Mouse (Mus musculus) testis, postnatal 10 days (tissue): ENCODE data around the gene Tmem274.
A peak's percentile ranks its signal among the peaks of the same experiment; 100 is the strongest.

Experiments used
- DNase-seq: peaks from one replicate; pipeline ENCODE4 v3.0.0; 2021; ENCODE audit warnings: low spot score

The Tmem274 gene

GRCm38 (mm10) chr4:149475096-149475495 lies 2.1 kb upstream of the Tmem274 start:
- DNase-seq: no peak

- no peak for DNase-seq
These were observed 7.4 kb downstream of the Tmem274 start for GRCm38 (mm10) chr4:149484566-149484965.

DNA sequence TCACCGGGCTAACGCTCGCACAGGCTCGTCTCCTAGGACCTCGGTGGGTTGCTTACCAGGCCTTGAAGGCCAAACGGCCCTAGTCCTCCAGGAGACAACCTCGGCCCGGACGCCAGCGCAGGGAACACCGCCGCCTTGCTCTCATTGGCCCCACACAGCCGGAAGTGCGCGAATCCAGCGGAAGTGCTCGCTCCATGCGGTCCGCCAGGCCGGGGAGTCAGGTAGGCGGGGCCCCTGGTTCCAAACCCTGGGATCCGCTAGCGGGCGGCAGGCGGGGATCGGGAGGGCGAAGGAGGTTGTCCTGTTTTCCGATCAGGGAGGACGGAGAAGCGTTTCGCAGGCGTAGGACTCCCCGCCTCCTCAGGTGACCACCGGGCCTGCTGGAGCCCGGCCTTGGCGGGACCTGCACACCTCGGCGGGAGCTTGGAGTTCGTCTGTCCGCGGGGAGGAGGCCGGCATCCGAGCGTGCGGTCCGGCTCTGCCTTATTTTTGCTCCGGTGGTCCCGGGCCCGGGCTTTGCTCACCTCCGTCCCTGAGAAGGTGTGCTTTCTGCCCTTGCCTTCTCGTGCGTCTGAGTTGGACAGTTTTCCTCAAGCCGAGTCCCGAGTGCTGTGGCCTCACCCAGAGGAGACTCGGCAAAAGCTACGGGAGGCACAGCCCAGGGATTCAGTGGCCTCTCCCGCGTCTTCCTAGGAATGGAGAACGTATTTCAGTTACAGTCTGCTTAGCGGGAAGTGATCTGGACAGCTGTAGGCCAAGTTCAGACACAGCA lies 8.1 kb downstream of the Tmem274 start, which contains the start of the genes Nmnat1 and Lzic:
Gene Nmnat1 (minus strand): TSS at position 150 of the 772 bp plus-strand sequence.
Gene Lzic (plus strand): TSS at position 177 of the 772 bp plus-strand sequence.
- DNase-seq: peak; percentile 94

DNA sequence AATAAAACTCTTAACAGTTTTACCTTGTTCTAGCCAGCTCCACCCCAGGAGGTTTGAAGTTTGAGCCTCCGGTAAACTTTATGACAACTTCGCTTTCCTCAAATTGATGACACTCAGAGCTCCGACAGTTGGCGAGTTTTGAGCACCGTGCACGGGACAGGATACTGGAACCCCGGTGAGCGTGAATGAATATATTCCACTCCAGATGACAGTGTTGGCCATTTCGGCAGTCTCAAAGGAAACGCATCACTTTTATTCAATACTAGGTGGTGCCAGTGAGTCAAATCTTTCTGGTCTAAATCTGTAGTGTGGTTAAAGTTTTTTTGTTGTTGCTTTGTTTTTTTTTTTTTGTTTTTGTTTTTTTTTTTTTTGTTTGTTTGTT lies 8.6 kb downstream of the Tmem274 start:
- DNase-seq: no peak

- no peak for DNase-seq
These were observed 10.6 kb downstream of the Tmem274 start for GRCm38 (mm10) chr4:149487729-149488128.

DNA sequence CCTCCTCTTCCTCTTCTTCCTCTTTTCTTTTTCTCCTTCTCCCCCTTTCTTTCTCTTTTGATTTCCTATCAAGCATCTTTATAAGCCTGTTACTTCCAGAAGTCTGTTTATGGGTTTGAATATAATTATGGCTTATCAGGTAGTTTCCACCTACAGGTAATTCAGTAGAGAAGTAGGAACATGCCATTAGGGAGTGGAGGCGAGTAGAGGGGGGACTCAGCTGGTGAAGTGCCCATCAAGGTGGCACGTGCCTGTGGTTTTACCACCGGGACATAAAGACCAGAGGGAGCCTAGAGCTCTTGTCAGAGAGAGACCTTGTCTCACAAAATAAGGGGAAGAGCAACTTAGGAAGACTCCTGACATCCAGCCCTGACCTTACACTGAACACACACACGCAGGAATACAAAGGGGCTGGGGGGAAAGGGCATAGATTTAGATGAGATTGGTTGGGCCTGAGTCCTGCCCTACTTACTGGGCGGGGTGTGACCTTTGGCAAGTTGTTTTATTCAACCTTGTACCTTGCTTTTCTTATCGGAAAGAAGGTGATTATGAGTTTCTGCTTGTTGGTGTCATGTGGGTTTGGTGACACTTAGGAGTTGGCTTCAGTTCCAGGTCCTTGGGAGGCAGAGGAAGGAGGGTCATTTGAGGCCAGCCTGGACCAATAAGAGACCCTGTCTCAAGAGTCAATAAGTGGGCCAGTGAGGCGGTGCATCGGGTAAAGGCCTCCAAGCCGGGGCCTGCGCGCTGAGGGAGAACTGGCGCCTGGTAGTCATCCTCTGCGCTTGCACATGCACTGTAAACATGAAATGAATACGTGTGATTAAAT lies 12.4 kb downstream of the Tmem274 start:
- DNase-seq: no peak

DNA sequence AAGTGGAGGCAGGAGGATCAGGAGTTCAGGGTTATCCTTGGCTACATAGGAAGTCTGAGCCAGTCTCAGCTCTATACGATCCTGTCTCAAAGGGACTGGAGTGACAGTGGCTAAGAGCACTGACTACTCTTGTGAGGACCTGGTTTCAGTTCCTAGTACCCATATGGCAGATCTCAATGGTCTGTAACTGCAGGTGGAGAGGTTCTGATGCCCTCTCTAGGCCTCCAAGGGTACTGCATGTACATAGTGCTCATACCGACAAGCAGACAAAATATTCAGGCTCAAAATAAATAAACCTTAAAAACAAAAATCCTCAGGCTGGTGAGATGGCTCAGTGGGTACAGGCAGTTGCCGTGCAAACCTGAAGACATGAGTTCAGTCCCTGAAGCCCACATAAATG lies 14.0 kb downstream of the Tmem274 start:
- no peak for DNase-seq

DNA sequence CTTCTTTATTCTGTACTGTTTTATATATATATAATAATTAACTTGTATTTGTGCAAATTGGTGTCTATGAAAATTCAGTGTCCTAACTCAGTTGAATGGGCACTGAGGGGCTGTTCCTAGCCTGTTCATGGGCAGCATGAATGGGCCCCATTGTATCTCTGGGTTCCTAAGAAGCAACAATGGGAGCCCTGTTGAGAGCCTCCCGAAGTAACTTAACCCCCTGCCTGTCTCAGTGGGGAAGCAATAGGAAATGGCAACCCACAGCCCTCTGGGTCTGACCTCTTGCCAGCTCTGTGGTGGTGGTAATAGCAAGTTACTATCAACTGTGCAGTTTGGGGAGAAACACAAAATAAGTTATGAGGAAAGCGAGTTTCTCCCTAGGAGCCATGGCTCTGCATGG lies 19.4 kb downstream of the Tmem274 start:
- DNase-seq: no peak

DNA sequence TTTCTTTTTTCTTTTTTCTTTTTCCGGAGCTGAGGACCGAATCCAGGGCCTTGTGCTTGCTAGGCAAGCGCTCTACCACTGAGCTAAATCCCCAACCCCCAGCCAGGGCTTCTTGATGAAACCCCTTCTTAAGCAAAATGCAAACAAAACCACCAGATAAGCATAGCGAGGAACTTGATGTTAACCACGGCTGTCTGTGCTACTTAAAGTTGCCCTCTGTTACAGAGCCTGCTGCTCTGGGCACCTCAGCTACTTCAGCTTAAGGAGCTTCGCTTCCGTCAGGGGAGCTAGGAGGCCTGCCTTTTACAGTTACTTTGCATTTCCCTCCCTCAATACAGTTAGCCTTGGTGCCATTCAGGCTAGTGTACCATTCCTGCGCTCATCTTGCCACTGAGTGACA lies 21.7 kb downstream of the Tmem274 start:
- no peak for DNase-seq

DNA sequence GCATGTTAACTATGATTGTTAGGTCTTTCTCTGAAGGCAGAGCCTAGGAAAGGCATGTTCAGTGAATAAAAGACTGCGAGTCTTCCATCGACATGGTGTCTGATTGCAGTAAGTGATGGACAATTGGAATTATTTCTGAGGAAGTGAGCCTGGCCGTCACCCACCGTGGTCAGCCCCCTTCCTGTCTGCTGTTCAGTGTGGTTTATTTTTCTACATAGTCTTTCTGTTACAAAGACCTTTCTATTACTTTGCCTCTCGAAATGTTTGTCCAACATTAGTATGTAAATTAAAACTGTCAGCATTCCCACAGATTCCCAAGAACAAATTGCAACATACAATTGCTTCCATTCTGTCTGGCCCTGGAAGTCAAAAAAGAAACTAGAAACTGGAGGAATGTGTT lies 22.6 kb downstream of the Tmem274 start:
- no peak for DNase-seq

GRCm38 (mm10) chr4:149504363-149504762 lies 27.2 kb downstream of the Tmem274 start:
- DNase-seq: no peak

DNA sequence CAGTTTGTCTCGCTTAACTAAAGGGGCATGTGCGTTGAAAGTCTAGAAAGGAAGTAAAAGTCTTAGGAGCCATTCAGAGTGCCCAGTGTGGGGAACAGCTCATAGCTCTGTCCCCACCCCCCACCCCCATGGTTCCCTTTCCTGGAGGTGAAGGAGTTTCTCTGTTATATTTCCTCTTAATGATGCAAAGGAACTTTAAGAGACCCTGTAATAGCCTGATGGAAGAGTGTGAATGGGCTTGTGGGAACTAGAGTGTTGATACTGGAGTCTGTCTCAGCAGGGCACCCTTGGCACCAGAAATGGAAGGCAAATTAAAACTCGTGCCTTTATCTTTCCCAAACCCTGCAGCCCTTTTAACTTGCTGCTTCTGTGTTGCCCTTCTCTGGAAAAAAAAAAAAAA lies 27.7 kb downstream of the Tmem274 start:
- no peak for DNase-seq

- no peak for DNase-seq
These were observed 28.2 kb downstream of the Tmem274 start for GRCm38 (mm10) chr4:149505261-149505967.

DNA sequence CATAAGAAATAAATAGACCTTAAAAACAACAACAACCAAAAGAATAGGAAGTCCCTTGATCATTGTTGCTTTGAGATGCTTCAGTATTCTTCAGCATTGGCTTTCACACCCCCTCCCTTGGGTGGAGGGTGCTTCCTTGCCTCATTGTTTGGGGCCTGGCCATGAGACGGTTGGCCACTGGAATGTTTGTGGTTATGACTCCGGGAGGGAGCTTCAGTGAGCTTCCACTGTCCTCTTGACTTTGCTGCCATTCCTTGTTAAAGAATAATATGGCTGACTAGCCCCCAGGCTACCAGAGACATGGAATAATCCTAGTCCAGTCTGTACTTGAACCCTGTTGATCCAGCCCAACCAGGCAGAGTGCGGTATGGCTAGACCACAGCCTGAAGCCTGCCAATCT lies 29.7 kb downstream of the Tmem274 start:
- DNase-seq: no peak

DNA sequence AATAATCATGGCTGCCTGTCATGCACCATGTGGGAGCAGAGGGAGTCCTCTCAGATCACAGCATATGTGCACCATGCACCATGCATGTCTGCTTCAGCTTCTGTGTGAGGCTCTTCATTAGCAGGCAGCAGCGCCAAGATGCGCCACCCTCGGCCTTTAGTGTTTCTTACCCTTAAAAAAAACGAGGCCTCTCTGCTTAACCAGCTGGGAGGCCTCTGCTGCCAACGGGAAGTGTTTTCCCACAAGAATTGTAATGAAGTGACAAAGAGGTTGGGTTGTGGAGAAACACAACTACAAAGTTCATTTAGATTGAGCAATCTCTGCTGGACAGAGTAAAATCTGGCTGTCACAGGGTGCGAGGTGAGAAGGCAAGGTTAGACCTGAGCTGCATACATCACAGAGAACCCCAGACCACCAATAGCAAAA lies 34.1 kb downstream of the Tmem274 start:
- no peak for DNase-seq

GRCm38 (mm10) chr4:149512072-149512471 lies 34.9 kb downstream of the Tmem274 start:
- DNase-seq: no peak

- DNase-seq: no peak
These were observed 38.5 kb downstream of the Tmem274 start for GRCm38 (mm10) chr4:149515706-149516105.

GRCm38 (mm10) chr4:149517868-149518340 lies 40.7 kb downstream of the Tmem274 start, which contains the start of gene Ctnnbip1:
Ctnnbip1 (plus strand) TSS chr4:149518236.
- DNase-seq: peak; percentile 99

GRCm38 (mm10) chr4:149518351-149519220 lies 41.4 kb downstream of the Tmem274 start:
- peak; percentile 66 for DNase-seq

DNA sequence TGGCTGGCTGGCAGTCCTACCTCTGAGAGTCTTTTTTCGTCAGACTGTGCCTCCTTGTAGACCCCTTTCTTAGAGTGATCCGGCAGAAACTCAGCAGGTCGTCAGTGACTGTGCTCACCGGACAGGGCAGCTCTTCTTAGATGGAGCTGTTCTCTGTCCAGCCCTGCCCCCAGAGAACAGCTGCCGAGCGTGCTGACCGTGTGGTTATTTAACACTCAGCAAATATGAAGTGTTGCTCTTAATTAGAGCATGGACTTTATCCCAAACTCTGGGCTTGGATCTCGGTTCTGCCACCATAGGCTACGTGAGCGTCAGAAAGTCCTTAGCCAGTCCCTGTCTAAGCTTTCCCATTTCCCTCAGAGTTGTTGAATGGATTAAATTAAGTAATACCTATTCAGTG lies 44.1 kb downstream of the Tmem274 start:
- DNase-seq: no peak

GRCm38 (mm10) chr4:149523961-149524360 lies 46.8 kb downstream of the Tmem274 start:
- no peak for DNase-seq
